Mouse (Mus musculus): ENCODE measurements at regions not wholly inside any gene's neighbourhood (a gene's known extent, or its start where the extent isn't known, plus 50 kb on each side); places are given as distances from the start of the nearest gene placed in this dataset.

DNA sequence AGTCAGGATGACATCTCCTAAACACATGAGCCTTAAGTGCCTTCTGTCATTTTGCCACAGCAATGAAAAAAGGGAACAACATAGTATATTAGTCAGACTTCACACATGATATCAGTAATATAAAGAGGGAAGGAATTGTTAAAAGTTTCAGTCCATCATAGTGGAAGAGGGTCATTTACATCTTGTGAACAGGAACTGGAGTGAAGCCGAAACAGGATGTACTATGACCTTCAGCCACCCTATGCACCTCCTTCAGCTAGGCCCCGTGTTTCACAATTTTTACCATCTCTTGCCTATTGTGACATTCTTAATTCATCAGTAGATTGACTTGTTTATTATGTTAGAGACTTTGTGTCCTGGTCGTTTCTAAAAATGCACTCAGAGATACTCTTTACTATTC lies 59.8 kb upstream of the St3gal5 start:
- DNase-seq = no peak
- intact Hi-C loops (cut with DNase I) = no loop called here

DNA sequence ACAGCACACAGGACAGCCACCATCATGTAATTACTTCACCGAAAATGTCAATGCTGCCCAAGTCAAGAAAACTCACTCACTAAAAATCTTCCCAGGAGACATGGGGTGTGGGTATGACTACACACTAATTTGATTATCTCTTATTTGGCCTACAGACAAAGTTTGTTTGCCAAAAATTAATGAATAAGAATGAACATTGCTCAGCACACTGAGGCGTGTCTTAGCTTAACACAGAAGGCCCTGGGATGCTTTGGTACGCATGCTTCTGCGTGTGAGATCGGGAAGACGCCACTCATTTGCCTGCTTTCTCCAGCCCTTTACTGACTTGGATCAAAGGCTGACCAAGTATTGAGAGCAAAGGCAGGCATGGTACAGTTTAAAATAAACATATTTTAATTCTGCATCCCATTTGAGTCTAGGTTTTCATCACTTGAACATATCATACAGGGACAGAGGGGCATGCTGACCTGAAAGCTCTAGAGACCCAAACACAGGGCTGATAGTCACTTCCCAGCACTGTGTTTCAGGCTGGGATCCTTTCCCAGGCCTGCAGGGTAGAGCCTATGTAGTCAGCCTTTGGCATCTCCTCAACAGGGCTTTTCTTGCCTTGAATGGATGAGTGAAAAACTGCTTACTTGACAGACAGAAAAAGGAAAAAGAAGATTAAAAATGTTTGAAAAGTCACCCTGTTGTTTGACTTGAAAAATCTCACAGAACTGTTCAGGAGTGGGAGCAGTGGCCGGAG lies 53.3 kb upstream of the St3gal5 start:
- intact Hi-C loops (cut with DNase I) = no loop called here
- peak; percentile 28 for DNase-seq
